Mouse (Mus musculus) embryonic stem cell, embryonic (primary cell): ENCODE data around the gene Ankzf1.

Experiments used
- CTCF ChIA-PET, 4 experiments: fragments of 300-600 bp in 2 of 4; fragments of 350-600 bp in 2 of 4; sonication (Branson Sonifier 250); formaldehyde crosslinking; loops; one replicate each; lab custom pipeline; 2022; ENCODE audit warnings: inconsistent platforms in 2 of 4; lab: Charles Lee
- POLR2A ChIA-PET, 4 experiments: fragments of 300-600 bp in 2 of 4; fragments of 350-600 bp in 2 of 4; sonication (Branson Sonifier 250); formaldehyde crosslinking; loops; one replicate each; lab custom pipeline; 2022; ENCODE audit warnings: antibody characterized with exemption in 4 of 4, inconsistent platforms in 1 of 4; lab: Charles Lee

Gene Ankzf1

GRCm38 (mm10) chr1:75180105-75180590 lies 11.8 kb upstream of the Ankzf1 start, which contains the start of gene Abcb6:
Gene Abcb6, minus strand, starts transcription at chr1:75180392.
- CTCF ChIA-PET: interaction anchor here (0.5 to 4.4 kb wide), 21 partner anchors 12 to 413 kb away, joined by 3 to 20 read pairs (median 4); partner anchors contain the start of genes Ankzf1 (in 1 of the 4), Atg9a (in 1 of the 4), Dnpep (in 1 of the 4) and Zfand2b (in 1 of the 4)
- POLR2A ChIA-PET: interaction anchor here (0.6 to 6.5 kb wide), 57 partner anchors 9 to 1069 kb away, joined by 3 to 72 read pairs (median 5); partner anchors contain the start of genes Ankzf1 (in 3 of the 4), Atg9a (in 3 of the 4), Zfand2b (in 3 of the 4) and Dnajb2 (in 2 of the 4)

DNA sequence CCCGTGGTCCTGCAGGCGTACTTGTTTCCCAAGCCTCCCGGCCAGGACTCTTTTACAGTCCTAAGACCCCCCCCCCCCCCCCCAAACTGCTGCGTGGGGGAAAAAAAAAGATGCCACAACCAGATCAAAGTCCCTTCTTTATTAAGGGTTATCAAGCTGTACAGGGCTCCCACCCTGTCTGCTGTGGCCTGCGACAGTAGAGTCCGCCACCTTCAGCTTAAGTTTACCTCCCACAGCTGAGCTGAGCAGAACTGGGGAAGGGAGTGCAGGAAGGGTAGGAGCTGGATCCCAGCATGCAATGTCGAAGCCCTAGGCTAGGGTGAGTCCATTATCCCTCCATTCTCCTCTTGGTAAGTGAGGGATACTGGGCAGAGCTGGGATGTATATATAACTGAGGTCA lies 11.2 kb upstream of the Ankzf1 start:
- CTCF ChIA-PET: interaction anchor here (0.5 to 4.4 kb wide), 25 partner anchors 11 to 808 kb away, joined by 3 to 20 read pairs (median 4); partner anchors contain the start of genes Ankzf1 (in 2 of the 4), Atg9a (in 2 of the 4), Dnpep (in 1 of the 4) and Tuba4a (in 1 of the 4)

DNA sequence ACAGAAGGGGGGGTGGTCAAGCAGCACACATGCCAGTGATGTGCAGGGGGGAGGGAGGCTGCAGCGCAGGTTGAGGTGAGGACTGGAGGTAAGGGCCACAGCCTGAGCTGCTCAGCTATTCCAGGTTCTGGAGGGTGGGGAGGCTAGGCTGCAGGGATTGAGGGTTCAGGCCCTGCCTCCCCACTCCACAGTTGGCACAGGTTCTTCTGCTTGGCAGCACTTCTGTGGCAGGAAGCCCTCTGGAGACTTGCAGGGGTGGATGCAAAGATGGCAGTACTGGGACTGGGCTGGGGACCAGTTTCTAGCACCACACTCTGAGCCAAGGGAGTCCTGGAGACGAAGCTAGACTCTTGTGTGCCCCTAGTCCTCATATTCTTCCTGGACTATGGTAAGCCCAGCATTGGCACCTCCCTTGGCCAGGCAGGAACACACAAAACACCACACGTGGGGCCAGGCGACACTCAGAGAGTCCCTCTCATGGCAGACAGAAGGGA lies 10.5 kb upstream of the Ankzf1 start:
- ChIA-PET CTCF (interaction anchor here in 3 of 4 experiments (0.6 to 4.4 kb wide), 10 partner anchors 11 to 809 kb away, joined by 3 to 20 read pairs (median 4); partner anchors contain the start of genes Ankzf1 (in 1 of the 3), Atg9a (in 1 of the 3) and Tuba4a (in 1 of the 3)), POLR2A (interaction anchor here in 3 of 4 experiments (0.6 to 6.5 kb wide), 30 partner anchors 9 to 323 kb away, joined by 3 to 72 read pairs (median 8); partner anchors contain the start of genes Ankzf1 (in 3 of the 3), Atg9a (in 3 of the 3), Zfand2b (in 3 of the 3) and Tuba4a (in 2 of the 3))

More for the DNA sequence above, 11.2 kb upstream of the Ankzf1 start:
- POLR2A ChIA-PET: interaction anchor here (0.5 to 6.5 kb wide), 59 partner anchors 9 to 1070 kb away, joined by 3 to 72 read pairs (median 5); partner anchors contain the start of genes Ankzf1 (in 3 of the 4), Atg9a (in 3 of the 4), Zfand2b (in 3 of the 4) and Dnajb2 (in 2 of the 4)

DNA sequence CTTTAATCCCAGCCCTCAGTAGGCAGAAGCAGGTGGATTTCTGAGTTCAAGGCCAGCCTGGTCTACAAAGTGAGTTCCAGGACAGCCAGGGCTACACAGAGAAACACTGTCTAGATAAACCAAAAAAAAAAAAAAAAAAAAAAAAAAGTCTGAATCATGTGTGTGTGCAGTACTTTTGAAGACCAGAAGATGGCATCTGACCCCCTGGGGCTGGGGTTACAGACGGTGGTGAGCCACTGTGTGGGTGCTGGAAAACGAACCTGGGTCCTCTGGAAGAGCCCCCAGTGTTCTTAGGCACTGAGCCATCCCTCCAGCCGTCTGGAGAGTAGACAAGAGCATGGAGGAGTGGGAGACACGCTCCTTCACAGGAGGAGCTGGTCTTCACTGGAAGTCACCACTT lies 9.8 kb upstream of the Ankzf1 start:
- CTCF ChIA-PET: interaction anchor here (0.6 to 4.4 kb wide), 11 partner anchors 10 to 573 kb away, joined by 3 to 20 read pairs (median 4); partner anchors contain the start of genes Ankzf1 (in 1 of the 4) and Atg9a (in 1 of the 4)
- POLR2A ChIA-PET: interaction anchor here in 3 of 4 experiments (0.6 to 6.5 kb wide), 14 partner anchors 8 to 370 kb away, joined by 3 to 72 read pairs (median 4); partner anchors contain the start of genes Ankzf1 (in 2 of the 3), Atg9a (in 2 of the 3), Zfand2b (in 2 of the 3) and Dnpep (in 1 of the 3)

DNA sequence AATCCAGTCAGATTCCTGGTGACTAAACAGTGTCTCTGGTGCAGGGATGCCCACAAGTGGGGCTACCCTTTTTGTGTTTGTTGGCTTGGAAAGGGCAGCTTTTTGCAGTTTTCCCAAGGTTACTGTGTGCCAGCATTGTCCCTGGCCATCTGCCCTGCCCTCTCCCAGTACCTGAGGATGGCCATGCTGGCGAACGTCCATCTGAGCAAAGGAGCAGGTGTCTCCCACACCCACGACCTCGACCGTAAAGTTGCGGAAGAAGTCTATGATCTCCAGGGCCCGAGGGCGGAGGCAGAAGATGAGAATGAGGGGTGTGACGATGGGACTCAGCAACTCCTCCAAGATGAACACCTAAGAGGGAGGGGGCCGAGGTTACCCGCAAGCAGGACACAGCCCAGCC lies 6.5 kb upstream of the Ankzf1 start:
- POLR2A ChIA-PET: interaction anchor here in 2 of 4 experiments (0.6 to 2.6 kb wide), 6 partner anchors 12 to 66 kb away, joined by 3 to 7 read pairs (median 3); partner anchors contain the start of genes Tuba4a (in 1 of the 2) and Zfand2b (in 1 of the 2)
- CTCF ChIA-PET: no interaction called here

GRCm38 (mm10) chr1:75187126-75187525 lies 4.8 kb upstream of the Ankzf1 start:
- POLR2A ChIA-PET: interaction anchor here in 3 of 4 experiments (0.8 to 2.6 kb wide), 7 partner anchors 17 to 379 kb away, joined by 3 to 7 read pairs (median 4); partner anchors contain the start of genes Zfand2b (in 2 of the 3) and Tuba4a (in 1 of the 3)
- CTCF ChIA-PET: no interaction called here

- POLR2A ChIA-PET: no interaction called here
- CTCF ChIA-PET: no interaction called here
Measured at GRCm38 (mm10) chr1:75187914-75188483, 4.0 kb upstream of the Ankzf1 start.

- ChIA-PET POLR2A (interaction anchor here in 3 of 4 experiments (0.6 to 4.1 kb wide), 9 partner anchors 9 to 63 kb away, joined by 3 to 58 read pairs (median 3); partner anchors contain the start of genes Abcb6 (in 1 of the 3), Glb1l (in 1 of the 3), Stk16 (in 1 of the 3) and Tuba4a (in 1 of the 3)), CTCF (interaction anchor here in 1 of 4 experiments (2.1 kb wide), 1 partner anchor 63 kb away, joined by 6 read pairs; no protein-coding TSS in a partner anchor)
Measured at GRCm38 (mm10) chr1:75190577-75190976, 1.4 kb upstream of the Ankzf1 start.

GRCm38 (mm10) chr1:75191258-75191621 lies 711 bp upstream of the Ankzf1 start:
- POLR2A ChIA-PET: interaction anchor here in 3 of 4 experiments (0.6 to 4.1 kb wide), 42 partner anchors 8 to 296 kb away, joined by 3 to 58 read pairs (median 6); partner anchors contain the start of genes Abcb6 (in 3 of the 3), Glb1l (in 3 of the 3), Stk16 (in 3 of the 3) and Tuba4a (in 3 of the 3)
- CTCF ChIA-PET: interaction anchor here in 3 of 4 experiments (0.5 to 2.1 kb wide), 14 partner anchors 9 to 405 kb away, joined by 3 to 9 read pairs (median 3); partner anchors contain the start of genes Abcb6 (in 1 of the 3), Glb1l (in 1 of the 3), Stk16 (in 1 of the 3) and Tuba4a (in 1 of the 3)

DNA sequence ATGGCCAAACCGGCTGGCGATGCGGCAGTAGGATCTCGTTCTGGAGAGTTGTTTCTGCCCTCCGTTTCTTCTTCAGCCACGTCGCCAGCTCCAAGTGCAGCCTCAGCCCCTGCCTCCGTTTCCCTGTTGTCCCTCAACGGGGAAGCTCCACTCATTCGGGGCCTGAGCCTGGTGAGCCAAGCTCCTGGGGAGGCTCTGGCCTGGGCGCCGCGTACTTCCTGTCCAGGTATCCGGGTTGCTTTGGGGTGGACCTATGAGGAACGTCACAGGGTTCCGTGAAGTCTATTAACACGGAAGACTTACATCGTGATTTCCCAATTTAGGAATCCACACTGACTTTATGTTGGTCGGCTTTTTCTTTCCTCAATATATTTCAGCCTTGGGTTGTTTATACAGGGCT lies 501 bp downstream of the Ankzf1 start:
- ChIA-PET CTCF (interaction anchor here (0.6 to 1.5 kb wide), 9 partner anchors 10 to 125 kb away, joined by 3 to 19 read pairs (median 3); partner anchors contain the start of genes Glb1l (in 1 of the 4), Stk16 (in 1 of the 4) and Tuba4a (in 1 of the 4)), POLR2A (interaction anchor here in 3 of 4 experiments (0.6 to 4.1 kb wide), 45 partner anchors 10 to 295 kb away, joined by 3 to 58 read pairs (median 5); partner anchors contain the start of genes Abcb6 (in 3 of the 3), Glb1l (in 3 of the 3), Stk16 (in 3 of the 3) and Tuba4a (in 3 of the 3))

- POLR2A ChIA-PET: interaction anchor here in 2 of 4 experiments (0.6 to 1.2 kb wide), 2 partner anchors 10 to 775 kb away, joined by 3 read pairs; no protein-coding TSS in a partner anchor
- CTCF ChIA-PET: no interaction called here
Measured at GRCm38 (mm10) chr1:75201236-75201635, 9.3 kb downstream of the Ankzf1 start.

- POLR2A ChIA-PET: interaction anchor here in 3 of 4 experiments (0.5 to 12.5 kb wide), 39 partner anchors 8 to 414 kb away, joined by 3 to 84 read pairs (median 5); partner anchors contain the start of genes Ankzf1 (in 3 of the 3), Atg9a (in 3 of the 3), Tuba4a (in 3 of the 3) and Abcb6 (in 2 of the 3)
- CTCF ChIA-PET: interaction anchor here in 2 of 4 experiments (0.6 to 1.5 kb wide), 4 partner anchors 26 to 45 kb away, joined by 3 to 4 read pairs (median 3); no protein-coding TSS in a partner anchor
Measured at GRCm38 (mm10) chr1:75208967-75209678, 17.2 kb downstream of the Ankzf1 start.

GRCm38 (mm10) chr1:75210136-75211087 lies 18.5 kb downstream of the Ankzf1 start, which contains the start of the genes Glb1l and Stk16:
Gene Glb1l, minus strand, starts transcription at chr1:75210813.
Gene Stk16, plus strand, starts transcription at chr1:75210838.
- POLR2A ChIA-PET: interaction anchor here in 3 of 4 experiments (0.6 to 12.5 kb wide), 31 partner anchors 8 to 107 kb away, joined by 3 to 84 read pairs (median 9); partner anchors contain the start of genes Ankzf1 (in 3 of the 3), Atg9a (in 3 of the 3), Tuba4a (in 3 of the 3) and Abcb6 (in 2 of the 3)
- CTCF ChIA-PET: interaction anchor here in 3 of 4 experiments (0.6 to 1.1 kb wide), 6 partner anchors 19 to 426 kb away, joined by 3 to 7 read pairs (median 3); partner anchors contain the start of genes Abcb6 (in 1 of the 3), Ankzf1 (in 1 of the 3) and Atg9a (in 1 of the 3)

DNA sequence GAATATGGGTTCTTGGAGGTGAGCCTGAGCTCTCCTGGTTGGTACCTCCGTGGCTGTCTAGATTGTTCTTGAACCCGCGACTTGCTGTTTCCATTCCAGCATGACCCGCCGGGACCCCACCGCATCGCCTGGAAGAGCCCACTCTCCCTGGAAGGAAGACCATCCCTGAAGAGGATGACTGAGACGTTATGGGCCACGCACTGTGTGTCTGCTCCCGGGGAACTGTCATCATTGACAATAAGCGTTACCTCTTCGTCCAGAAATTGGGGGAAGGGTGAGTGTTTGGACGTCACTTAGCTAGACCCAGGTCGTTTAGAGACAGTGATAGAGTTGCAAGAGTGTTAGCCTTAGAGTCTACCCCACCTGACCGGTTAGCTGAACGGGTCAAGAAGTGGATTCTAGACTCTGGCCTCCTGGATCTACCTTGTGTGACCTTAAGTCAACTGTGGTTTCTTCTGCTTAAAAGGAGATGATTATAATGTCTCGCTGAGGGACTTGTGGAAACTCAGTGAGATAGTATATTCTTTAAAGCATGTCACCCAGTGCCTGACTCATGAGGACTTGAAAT lies 19.3 kb downstream of the Ankzf1 start:
- ChIA-PET POLR2A (interaction anchor here in 3 of 4 experiments (0.8 to 12.5 kb wide), 21 partner anchors 8 to 105 kb away, joined by 3 to 84 read pairs (median 8); partner anchors contain the start of genes Tuba4a (in 3 of the 3), Ankzf1 (in 2 of the 3), Atg9a (in 2 of the 3) and Zfand2b (in 2 of the 3)), CTCF (no interaction called here)
